Mouse (Mus musculus) intestine, embryonic 14.5 days (tissue): ENCODE measurements around the gene 1810043G02Rik. TPM values are rescaled to one million over a fixed set of nuclear protein-coding genes. Genes with fewer than 3 reads are reported as not detected.
"Not testable (repeated sequence)": the region's sequence is repeated elsewhere in the genome, so short reads cannot be mapped to it uniquely, and the experiment has no call there.

Experiments used
- ATAC-seq: fragments of 200-750 bp; cut with Nextera tagmentation; replicated peaks from 2 replicates; pipeline ENCODE4 v1.8.0; 2017; ENCODE audit warnings: low read depth, moderate number of reproducible peaks, moderate TSS enrichment, moderate library complexity; ENCODE audit not compliant: low FRiP score, low TSS enrichment
- DNase-seq: peaks from one replicate; pipeline ENCODE4 v3.0.0-alpha.2; 2018; ENCODE audit warnings: low spot score
- H3K27ac ChIP-seq: fragments of 300-500 bp; sonication (generic); 2 replicates; pipeline ENCODE4 v1.5.1; 2014; ENCODE audit warnings: low read depth, mild to moderate bottlenecking, control low read depth
- H3K27me3 ChIP-seq: fragments of 300-500 bp; sonication (generic); replicated peaks from 2 replicates; pipeline ENCODE4 v1.6.1; 2014; ENCODE audit warnings: low read length, control low read depth; ENCODE audit not compliant: control insufficient read depth, insufficient read depth
- H3K36me3 ChIP-seq: fragments of 300-500 bp; sonication (generic); 2 replicates; pipeline ENCODE4 v1.6.1; 2014; ENCODE audit warnings: low read length, control low read depth; ENCODE audit not compliant: control insufficient read depth, insufficient read depth
- H3K4me1 ChIP-seq: fragments of 300-500 bp; sonication (generic); replicated peaks from 2 replicates; pipeline ENCODE4 v1.6.1; 2014; ENCODE audit warnings: low read length, control low read depth, mixed read lengths; ENCODE audit not compliant: control insufficient read depth, insufficient read depth
- H3K4me2 ChIP-seq: fragments of 300-500 bp; sonication (generic); 2 replicates; pipeline ENCODE4 v1.6.1; 2014; ENCODE audit warnings: low read length
- H3K4me3 ChIP-seq: fragments of 300-500 bp; sonication (generic); 2 replicates; pipeline ENCODE4 v1.5.1; 2014; ENCODE audit warnings: low read depth, low read length, control low read depth, mixed read lengths
- H3K9ac ChIP-seq: fragments of 300-500 bp; sonication (generic); 2 replicates; pipeline ENCODE4 v1.6.1; 2014; ENCODE audit warnings: mild to moderate bottlenecking, low read length
- H3K9me3 ChIP-seq: fragments of 300-500 bp; sonication (generic); 2 replicates; pipeline ENCODE4 v1.6.1; 2016; ENCODE audit warnings: low read length, control low read depth; ENCODE audit not compliant: control insufficient read depth
- WGBS: fragments of 180-500 bp; shearing (Covaris S2); extraction: QIAGEN DNeasy Blood & Tissue Kit; methylation state at CpG from one replicate; pipeline ENCODE4 v1.1.7; 2014; 5-methylcytosine and 5-hydroxymethylcytosine counted together
- polyA plus RNA-seq: library from polyadenylated mRNA; unstranded; fragments of >200 nt; fragmentation: Nextera tagmentation; extraction: Ambion mirVana; gene quantifications from 2 replicates; pipeline ENCODE4 v1.2.1, GENCODE M21; 2014

1810043G02Rik gene
- polyA plus RNA-seq, 1 experiment from 2014 or later: 24.7 TPM

DNA sequence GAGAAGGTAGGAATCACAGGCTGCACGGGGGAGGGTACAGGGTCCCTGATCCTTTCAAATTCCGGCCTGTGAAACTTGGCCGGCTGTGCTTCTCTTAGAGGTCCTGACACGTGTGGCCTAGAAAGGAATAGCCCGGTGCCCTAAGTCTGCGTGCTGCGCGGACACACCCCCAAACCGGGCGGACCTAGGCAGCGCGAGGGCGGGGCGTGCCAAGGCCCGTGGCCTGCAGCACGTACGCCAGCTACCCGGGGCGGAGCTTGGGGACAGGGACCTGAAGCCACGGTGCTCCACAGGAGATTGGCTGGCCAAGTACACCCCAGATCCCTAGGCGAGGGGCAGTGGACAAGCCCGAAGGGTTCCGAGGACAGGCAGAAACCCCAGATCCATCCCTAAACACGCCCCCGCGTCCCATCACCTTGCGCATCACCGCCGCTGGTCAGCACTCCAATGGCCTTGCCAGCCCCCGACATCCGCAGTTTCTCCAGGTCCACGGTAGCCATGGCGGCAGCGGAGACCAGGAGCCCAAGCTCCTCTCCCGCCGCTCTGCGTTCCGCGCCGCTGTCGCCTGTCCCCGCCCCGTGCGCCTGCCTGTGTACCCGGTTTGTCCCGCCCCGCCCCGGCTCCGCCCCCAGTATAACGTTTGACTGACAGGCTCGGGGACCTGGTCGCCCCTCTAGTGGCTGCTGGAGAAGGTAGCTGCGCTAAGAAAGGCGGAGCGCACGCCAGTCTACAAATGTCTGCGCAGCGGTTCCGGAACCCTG is 31.0 kb downstream of the 1810043G02Rik start:
- peak; percentile 98 for DNase-seq
- peak; percentile 94 for ATAC-seq
- H3K9me3 ChIP-seq: no peaks in the 10 kb centered on the region
- WGBS: under 1% methylated on average over 59 of the region's 59 CpGs
- peaks cover 8% of the 10 kb centered on the region; the same call in 1 of the 2 replicates for H3K36me3 ChIP-seq
- peak overlapping the region; percentile 55 for H3K4me2 ChIP-seq
- no peaks in the 10 kb centered on the region for H3K27me3 ChIP-seq
- H3K4me3 ChIP-seq: peak overlapping the region; percentile 69
- peak overlapping the region; percentile 98 for H3K27ac ChIP-seq
- peak overlapping the region; percentile 87 for H3K9ac ChIP-seq
- peaks cover 30% of the 10 kb centered on the region for H3K4me1 ChIP-seq

DNA sequence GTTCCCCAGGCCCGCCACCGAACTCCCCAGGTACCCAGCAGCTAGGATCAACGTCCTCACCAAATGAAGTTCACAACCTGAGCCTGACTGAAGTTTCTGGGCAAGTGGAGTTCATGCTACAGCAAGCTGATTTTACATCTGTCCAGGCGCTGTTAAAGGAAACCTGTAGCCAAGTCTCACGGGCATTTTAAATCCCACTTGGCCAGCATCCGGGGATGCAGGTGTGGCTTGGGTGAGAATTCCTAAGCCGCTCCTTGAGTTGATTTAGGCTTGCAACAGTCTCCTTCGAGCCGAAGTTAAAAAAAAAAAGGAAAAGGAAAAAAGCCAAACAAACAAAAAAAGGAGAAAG is 31.6 kb downstream of the 1810043G02Rik start, which contains the start of gene Pfkl:
Pfkl (minus strand) TSS at position 139 of the 349 bp plus-strand sequence.
- H3K27ac ChIP-seq: peak within 1 kb of the TSS; percentile 98
- H3K36me3 ChIP-seq: peaks cover 6% of the 10 kb centered on the region; the same call in 1 of the 2 replicates
- DNase-seq (no peak), ATAC-seq (peak; percentile 14; the same call in 1 of the 2 replicates)
- peaks cover 30% of the 10 kb centered on the region for H3K4me1 ChIP-seq
- H3K9me3 ChIP-seq: no peaks in the 10 kb centered on the region
- no peaks in the 10 kb centered on the region for H3K27me3 ChIP-seq
- peak within 1 kb of the TSS; percentile 69 for H3K4me3 ChIP-seq
- H3K4me2 ChIP-seq: peak within 1 kb of the TSS; percentile 55
- under 1% methylated on average over 9 of the region's 9 CpGs for WGBS
- peak within 1 kb of the TSS; percentile 87 for H3K9ac ChIP-seq

DNA sequence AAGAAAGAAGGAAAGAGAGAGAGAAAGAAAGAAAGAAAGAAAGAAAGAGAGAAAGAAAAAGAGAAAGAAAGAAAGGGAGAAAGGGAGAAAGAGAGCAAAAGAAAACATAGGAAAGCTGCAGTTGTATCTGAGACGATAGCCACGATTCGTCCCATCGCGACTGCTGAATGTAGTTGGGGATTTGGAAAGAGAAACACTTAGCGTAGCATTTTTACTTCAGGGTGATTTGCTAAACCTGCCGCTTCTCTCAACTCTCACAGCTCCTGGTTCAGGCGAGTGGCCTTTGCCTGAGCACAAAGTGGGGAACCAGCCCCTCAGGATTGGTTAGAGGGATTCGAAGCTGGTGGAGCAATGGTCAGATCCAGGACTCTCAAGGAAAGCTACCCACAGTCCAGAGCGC is 32.0 kb downstream of the 1810043G02Rik start:
- H3K4me2 ChIP-seq: peak overlapping the region; percentile 55
- no peak overlapping the region for H3K27ac ChIP-seq
- ATAC-seq: no peak
- no peaks in the 10 kb centered on the region for H3K27me3 ChIP-seq
- H3K36me3 ChIP-seq: 0 out of 2 replicates have a peak, but pooled peaks cover 2% of the 10 kb centered on the region
- H3K9ac ChIP-seq: no peak overlapping the region
- 18% methylated on average over 10 of the region's 10 CpGs for WGBS
- peaks cover 30% of the 10 kb centered on the region for H3K4me1 ChIP-seq
- peak overlapping the region; percentile 69; the same call in 1 of the 2 replicates for H3K4me3 ChIP-seq
- DNase-seq: peak; percentile 62
- H3K9me3 ChIP-seq: no peaks in the 10 kb centered on the region

DNA sequence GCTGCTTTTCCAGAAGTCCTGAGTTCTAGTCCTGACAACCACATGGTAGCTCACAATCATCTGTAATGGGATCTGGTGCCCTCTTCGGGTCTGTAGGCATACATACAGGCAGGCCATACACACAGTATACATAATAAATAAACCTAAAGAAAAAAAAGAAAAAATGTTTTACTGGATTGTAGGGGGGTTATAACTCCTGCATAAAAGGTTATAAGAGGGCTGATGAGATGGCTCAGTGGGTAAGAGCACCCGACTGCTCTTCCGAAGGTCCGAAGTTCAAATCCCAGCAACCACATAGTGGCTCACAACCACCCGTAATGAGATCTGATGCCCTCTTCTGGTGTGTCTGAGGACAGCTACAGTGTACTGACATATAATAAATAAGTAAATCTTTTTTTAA is 32.8 kb downstream of the 1810043G02Rik start:
- H3K36me3 ChIP-seq, H3K9me3 ChIP-seq, H3K27ac ChIP-seq, ATAC-seq, H3K4me2 ChIP-seq, H3K4me3 ChIP-seq, DNase-seq, H3K27me3 ChIP-seq, H3K9ac ChIP-seq: not testable (repeated sequence)
- WGBS: 91% methylated on average over 5 of the region's 5 CpGs
- peaks cover 26% of the 10 kb centered on the region for H3K4me1 ChIP-seq

DNA sequence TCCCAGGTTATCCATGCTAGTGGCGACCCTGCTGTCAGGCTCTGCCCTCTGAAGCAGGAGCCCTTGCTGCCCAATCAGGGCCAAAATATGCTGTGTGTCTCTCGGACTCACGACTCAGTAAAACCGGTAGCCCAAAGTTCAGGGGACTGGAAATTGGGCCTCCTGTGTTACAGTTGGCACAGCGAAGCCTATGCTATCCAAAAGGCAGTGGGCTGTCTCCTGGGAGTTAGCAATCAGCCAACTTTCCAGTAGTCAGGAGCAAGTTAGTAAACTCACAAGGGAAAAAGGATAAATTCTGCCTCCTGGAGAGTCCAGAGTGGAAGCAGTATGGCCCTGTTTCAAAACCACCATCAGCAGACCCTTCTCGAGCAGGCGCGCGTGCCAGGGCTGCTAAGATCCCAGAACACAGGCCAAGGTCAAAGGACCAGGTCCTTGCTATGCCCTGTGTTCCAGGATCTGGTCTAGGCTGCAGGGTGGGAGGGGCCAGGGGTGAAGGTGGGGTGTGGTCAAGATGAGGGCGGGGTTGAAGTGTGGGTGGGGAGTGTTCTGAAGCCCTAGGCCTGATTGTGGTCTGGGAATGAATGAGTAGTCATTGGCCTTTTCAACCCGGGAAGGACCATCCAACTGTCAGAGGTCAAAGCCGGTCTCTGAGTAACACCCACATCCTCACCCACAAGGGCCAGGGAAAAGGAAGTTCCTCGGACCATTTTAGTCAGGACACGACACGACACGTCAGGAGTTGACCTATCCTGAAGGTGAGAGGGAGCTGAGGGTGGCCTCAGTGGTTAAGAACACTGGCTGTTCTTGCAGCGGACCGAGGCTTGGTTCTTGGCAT is 34.6 kb downstream of the 1810043G02Rik start:
- H3K9me3 ChIP-seq: no peaks in the 10 kb centered on the region
- WGBS: 94% methylated on average over 18 of the region's 18 CpGs
- H3K4me1 ChIP-seq: peaks cover 9% of the 10 kb centered on the region
- H3K27me3 ChIP-seq: no peaks in the 10 kb centered on the region
- ATAC-seq: no peak
- no peaks in the 10 kb centered on the region for H3K36me3 ChIP-seq
- no peak overlapping the region for H3K9ac ChIP-seq
- no peak for DNase-seq
- H3K4me2 ChIP-seq: no peak overlapping the region
- H3K27ac ChIP-seq: no peak overlapping the region
- no peak overlapping the region for H3K4me3 ChIP-seq

DNA sequence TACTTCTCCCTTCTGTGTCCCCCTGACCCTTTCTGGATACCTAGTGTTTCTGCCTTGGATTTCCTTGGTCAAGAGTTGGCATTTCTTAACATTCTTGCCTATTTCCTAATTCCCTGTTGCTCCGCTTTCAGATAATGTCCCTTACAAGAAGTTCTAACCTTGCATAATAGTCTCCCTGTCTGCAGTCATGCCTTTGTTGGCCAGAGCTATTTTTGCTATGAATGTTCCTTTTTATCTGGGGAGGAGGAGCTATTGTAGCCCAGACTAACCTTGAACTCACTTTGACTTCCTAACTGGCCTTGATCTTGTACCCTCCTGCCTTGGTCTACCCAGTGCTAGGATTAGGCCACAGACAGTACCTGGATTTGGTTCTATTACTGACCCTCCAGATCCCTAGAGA is 37.2 kb downstream of the 1810043G02Rik start:
- ATAC-seq: no peak
- no peaks in the 10 kb centered on the region for H3K4me1 ChIP-seq
- WGBS: 85% methylated on average over 1 of the region's 1 CpGs
- no peaks in the 10 kb centered on the region for H3K36me3 ChIP-seq
- no peak overlapping the region for H3K4me3 ChIP-seq
- no peak overlapping the region for H3K9ac ChIP-seq
- no peaks in the 10 kb centered on the region for H3K27me3 ChIP-seq
- H3K9me3 ChIP-seq: no peaks in the 10 kb centered on the region
- no peak overlapping the region for H3K4me2 ChIP-seq
- H3K27ac ChIP-seq: no peak overlapping the region
- DNase-seq: no peak

DNA sequence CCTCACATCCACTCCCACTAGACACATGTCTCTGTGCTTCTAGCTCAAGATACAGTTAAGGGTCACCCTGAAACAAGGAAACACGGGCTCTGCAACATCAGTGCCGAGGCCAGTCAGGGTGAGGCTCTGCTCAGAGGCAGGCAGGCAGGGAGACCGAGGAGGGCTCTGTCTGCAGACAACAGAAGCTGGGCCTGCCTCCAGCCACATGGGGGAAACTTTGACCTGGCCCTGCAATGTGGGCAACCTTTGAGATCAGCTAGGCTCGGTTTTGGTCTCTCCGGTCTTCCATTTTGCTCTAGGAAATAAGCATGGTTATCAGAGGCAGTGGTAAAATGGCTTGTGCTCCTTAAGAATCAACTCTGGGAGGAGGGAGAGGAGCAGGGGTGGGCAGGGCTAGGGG is 38.0 kb downstream of the 1810043G02Rik start:
- Histone ChIP-seq H3K27ac (no peak overlapping the region), H3K4me2 (no peak overlapping the region), H3K27me3 (no peaks in the 10 kb centered on the region), H3K36me3 (no peaks in the 10 kb centered on the region), H3K9me3 (no peaks in the 10 kb centered on the region), H3K9ac (no peak overlapping the region), H3K4me3 (no peak overlapping the region), H3K4me1 (no peaks in the 10 kb centered on the region)
- no peak for DNase-seq
- WGBS: 55% methylated on average over 5 of the region's 5 CpGs
- ATAC-seq: no peak

DNA sequence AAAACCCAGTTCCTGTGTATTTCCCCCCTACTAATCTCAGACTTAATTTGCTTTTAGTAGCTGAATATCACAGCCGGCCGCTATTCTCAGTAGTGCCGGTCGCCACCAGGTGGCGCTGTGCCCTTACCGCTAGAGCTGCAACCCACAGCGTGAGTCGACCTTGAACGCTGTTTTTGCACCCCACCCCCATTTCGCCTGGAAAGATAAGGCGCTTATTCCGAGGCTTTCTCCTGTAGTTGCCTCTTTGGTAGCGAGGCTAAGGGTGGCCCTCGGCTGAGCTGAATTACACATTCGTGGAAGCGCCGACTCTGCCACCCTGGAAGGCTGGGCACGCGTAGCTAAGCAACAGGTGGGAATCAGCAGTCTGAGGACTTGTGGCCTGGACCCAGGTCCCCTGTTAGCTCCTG is 40.5 kb downstream of the 1810043G02Rik start:
- H3K9ac ChIP-seq: 0 out of 2 replicates have a peak overlapping the region, but pooled peaks have one; percentile 22
- peak overlapping the region; percentile 47 for H3K4me2 ChIP-seq
- H3K4me1 ChIP-seq: no peaks in the 10 kb centered on the region
- H3K27me3 ChIP-seq: no peaks in the 10 kb centered on the region
- H3K4me3 ChIP-seq: peak overlapping the region; percentile 20; the same call in 1 of the 2 replicates
- no peaks in the 10 kb centered on the region for H3K9me3 ChIP-seq
- no peak overlapping the region for H3K27ac ChIP-seq
- H3K36me3 ChIP-seq: no peaks in the 10 kb centered on the region
- DNase-seq: peak; percentile 90
- ATAC-seq: peak; percentile 89
- WGBS: 26% methylated on average over 19 of the region's 19 CpGs
